Mouse (Mus musculus) olfactory bulb, adult 2 months (tissue): ENCODE measurements around the gene Zfp385c. TPM values are rescaled to one million over a fixed set of nuclear protein-coding genes. Genes with fewer than 3 reads are reported as not detected.
A peak's percentile ranks its signal among the peaks of the same experiment; 100 is the strongest.

Experiments used
- H3K27ac ChIP-seq: fragments of 200-500 bp; 2 replicates; pipeline ENCODE4 v1.5.1; 2012; ENCODE audit warnings: low read depth, low read length; ENCODE audit not compliant: insufficient read depth
- H3K4me1 ChIP-seq: fragments of 200-500 bp; 2 replicates; pipeline ENCODE4 v1.6.1; 2012; ENCODE audit warnings: low read length; ENCODE audit not compliant: control insufficient read depth, insufficient read depth
- H3K4me3 ChIP-seq: fragments of 200-500 bp; 2 replicates; pipeline ENCODE4 v1.5.1; 2012; ENCODE audit warnings: mild to moderate bottlenecking, low read depth, low read length, moderate library complexity; ENCODE audit not compliant: insufficient read depth
- CTCF ChIP-seq: fragments of 200-500 bp; IDR thresholded peaks from 2 replicates; pipeline ENCODE4 v1.5.1; 2012; ENCODE audit warnings: low read depth, mild to moderate bottlenecking, low read length, moderate library complexity; ENCODE audit not compliant: insufficient read depth
- POLR2A ChIP-seq: fragments of 200-500 bp; IDR thresholded peaks from 2 replicates; pipeline ENCODE4 v1.6.1; 2012; ENCODE audit warnings: mild to moderate bottlenecking, low read depth, low read length, moderate library complexity; ENCODE audit not compliant: insufficient read depth
- WGBS: fragments of 180-500 bp; shearing (Covaris S2); methylation state at CpG from one replicate; pipeline ENCODE4 v1.1.7; 2018; 5-methylcytosine and 5-hydroxymethylcytosine counted together
- polyA plus RNA-seq: library from polyadenylated mRNA; stranded (reverse); fragments of >200 nt; gene quantifications from 2 replicates; pipeline ENCODE4 v1.2.4, GENCODE M21; 2012; ENCODE audit warnings: low replicate concordance; ENCODE audit not compliant: missing spikeins, insufficient read depth, insufficient read length

The Zfp385c gene
- polyA plus RNA-seq, 1 experiment = not detected

DNA sequence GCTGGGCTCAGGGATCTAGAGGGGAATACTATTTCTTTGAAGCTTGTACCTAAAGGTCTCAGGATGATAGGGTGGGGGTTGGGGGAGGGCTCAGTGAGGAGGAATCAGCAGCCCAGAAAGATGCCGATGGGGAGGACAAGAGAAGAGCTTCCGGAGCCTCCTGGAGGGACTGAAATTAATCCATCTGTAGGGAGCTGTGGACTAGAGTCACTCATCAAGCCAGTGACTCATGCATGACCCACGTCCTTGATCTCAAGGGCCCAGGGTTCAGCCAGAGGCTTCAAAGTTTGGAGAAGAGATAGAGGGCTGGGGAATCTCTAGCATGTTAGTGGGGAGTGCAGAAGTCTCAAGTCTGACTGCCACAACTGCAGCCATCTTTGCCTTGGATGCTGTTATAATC, 40.5 kb downstream of the Zfp385c start:
- no peak overlapping the region for H3K27ac ChIP-seq
- TF ChIP-seq POLR2A = no peak
- TF ChIP-seq CTCF = no peak
- 30% methylated on average over 3 of the region's 3 CpGs for WGBS

GRCm38 (mm10) chr11:100651205-100651604, 41.0 kb downstream of the Zfp385c start:
- 28% methylated on average over 8 of the region's 8 CpGs for WGBS
- no peak overlapping the region for H3K27ac ChIP-seq
- H3K4me1 ChIP-seq = peaks cover 7% of the 10 kb centered on the region; the same call in 1 of the 2 replicates
- TF ChIP-seq CTCF = no peak
- TF ChIP-seq POLR2A = no peak
- H3K4me3 ChIP-seq = no peak overlapping the region

More for the DNA sequence above, 40.5 kb downstream of the Zfp385c start:
- peaks cover 12% of the 10 kb centered on the region for H3K4me1 ChIP-seq
- H3K4me3 ChIP-seq = no peak overlapping the region

DNA sequence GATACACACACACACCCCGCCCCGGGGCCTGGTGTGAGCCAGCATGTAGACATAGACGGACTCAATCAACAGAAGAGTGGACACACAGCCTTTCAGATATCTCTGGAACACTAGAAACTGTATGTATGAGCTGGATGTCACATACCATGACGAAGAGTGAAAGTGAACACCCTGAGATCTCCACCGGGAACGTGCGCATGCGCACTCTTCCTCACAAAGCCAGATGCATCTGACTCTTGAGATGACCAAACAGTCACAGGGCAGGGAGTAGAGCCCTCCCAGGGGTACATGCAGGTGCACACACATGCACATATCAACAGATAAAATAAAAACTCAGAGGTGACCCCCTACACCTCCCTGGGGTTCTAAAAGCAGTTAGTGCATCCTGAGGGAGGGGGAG, 43.9 kb downstream of the Zfp385c start:
- TF ChIP-seq CTCF (no peak), POLR2A (no peak)
- Histone ChIP-seq H3K4me3 (no peak overlapping the region), H3K4me1 (peaks cover 13% of the 10 kb centered on the region; the same call in 1 of the 2 replicates), H3K27ac (no peak overlapping the region)
- WGBS = 88% methylated on average over 8 of the region's 8 CpGs

DNA sequence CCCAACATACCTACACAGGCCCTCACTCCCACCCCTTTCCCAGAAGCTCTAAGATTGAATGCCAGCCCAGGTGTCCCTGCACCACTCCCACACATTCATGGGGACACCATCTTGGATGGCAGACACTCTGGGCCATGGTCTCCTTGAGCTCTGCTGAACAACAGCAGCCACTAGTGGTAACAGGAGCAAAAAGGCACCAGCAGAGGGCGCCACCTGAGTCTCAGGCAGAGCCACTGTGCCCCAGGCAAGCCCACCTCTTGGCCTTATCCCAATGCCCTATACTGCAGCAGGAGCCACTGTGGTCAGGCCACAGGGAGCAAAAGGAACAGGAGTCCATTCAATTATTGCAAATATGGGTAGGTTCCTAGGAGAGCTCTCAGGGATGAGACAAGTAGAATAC, 46.0 kb downstream of the Zfp385c start:
- whole genome bisulfite sequencing = 40% methylated on average over 1 of the region's 1 CpGs
- H3K4me1 ChIP-seq = peaks cover 11% of the 10 kb centered on the region; the same call in 1 of the 2 replicates
- TF ChIP-seq POLR2A = no peak
- TF ChIP-seq CTCF = no peak
- no peak overlapping the region for H3K4me3 ChIP-seq
- H3K27ac ChIP-seq = no peak overlapping the region

DNA sequence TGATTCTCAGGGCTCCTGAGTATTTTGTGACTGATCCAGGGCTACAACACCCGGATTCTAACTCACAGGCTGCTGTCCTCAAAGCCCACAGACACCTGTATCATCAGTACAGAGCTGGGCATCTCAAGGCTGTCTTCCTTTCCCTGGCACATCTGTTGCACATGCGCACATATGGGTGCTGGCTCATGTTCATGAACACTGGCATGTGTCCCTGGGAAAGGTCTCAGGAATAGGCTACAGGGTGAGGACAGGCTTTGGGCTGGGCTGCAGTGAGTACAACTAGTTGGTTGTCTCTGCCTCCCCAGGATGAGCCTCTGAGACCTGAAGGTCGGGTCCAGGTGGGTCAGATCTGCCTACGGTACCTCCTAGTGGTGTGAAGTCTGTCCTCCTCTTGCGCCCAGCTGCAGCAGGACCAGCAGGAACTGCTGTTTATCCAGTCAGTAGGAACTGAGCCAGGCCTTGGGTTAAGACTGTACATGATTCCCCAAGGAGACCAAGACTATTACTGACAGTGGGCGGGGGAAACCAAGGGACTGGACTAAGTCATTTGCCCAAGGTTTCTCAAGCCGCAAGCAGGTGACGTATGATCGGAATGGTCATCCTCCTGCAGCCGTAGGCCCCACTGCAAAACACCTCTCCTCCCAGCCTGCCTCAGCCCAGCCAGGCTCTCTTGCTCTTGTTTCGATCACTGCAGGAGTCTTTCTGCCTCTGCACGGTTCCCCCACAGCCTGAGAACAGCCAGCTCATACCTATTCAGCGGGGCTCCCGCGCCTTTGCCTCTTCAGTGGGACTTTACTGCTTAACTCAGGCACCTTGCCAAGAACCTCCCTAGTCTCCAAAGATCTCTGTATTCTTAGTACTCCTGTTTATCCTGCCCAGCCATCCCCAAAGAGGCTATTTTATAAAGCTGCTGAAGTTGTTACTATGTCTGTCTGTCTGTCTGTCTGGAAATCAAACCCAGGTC, 48.4 kb downstream of the Zfp385c start:
- H3K4me1 ChIP-seq = peaks cover 26% of the 10 kb centered on the region
- H3K27ac ChIP-seq = no peak overlapping the region
- H3K4me3 ChIP-seq = no peak overlapping the region
- TF ChIP-seq POLR2A = no peak
- TF ChIP-seq CTCF = no peak
- 57% methylated on average over 15 of the region's 15 CpGs for WGBS

GRCm38 (mm10) chr11:100640159-100640906, 51.9 kb downstream of the Zfp385c start:
- peak overlapping the region; percentile 51 for H3K4me3 ChIP-seq
- WGBS = 8% methylated on average over 52 of the region's 52 CpGs
- 0 out of 2 replicates have a peak overlapping the region, but pooled peaks have one; percentile 1 for H3K27ac ChIP-seq
- TF ChIP-seq CTCF (peak; percentile 42; the same call in 1 of the 2 replicates), POLR2A (peak; percentile 29; the same call in 1 of the 2 replicates)
- H3K4me1 ChIP-seq = peaks cover 22% of the 10 kb centered on the region

DNA sequence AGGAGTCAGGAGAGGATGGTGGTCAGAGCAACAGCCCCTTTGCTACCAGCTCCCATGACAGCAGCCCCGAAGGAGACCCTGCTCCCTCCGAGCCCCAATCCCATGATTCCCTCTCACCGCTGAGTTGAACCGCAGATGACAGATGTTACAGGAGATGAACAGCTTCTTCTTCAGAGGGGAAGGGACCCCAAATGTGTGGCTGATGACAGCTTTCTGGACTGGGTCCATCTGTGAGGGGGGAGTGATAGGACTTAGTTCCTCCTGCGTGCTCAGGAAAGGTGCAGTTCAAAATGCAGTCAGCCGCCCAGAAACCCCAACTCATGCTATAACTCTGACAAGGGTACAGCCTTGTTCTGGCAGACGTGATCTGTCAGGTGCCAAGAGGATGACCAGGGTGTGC, 57.7 kb downstream of the Zfp385c start:
- 77% methylated on average over 7 of the region's 7 CpGs for WGBS
- Histone ChIP-seq H3K4me1 (peaks cover under 1% of the 10 kb centered on the region; the same call in 1 of the 2 replicates), H3K27ac (no peak overlapping the region), H3K4me3 (no peak overlapping the region)
- no peak for TF ChIP-seq POLR2A
- no peak for TF ChIP-seq CTCF

DNA sequence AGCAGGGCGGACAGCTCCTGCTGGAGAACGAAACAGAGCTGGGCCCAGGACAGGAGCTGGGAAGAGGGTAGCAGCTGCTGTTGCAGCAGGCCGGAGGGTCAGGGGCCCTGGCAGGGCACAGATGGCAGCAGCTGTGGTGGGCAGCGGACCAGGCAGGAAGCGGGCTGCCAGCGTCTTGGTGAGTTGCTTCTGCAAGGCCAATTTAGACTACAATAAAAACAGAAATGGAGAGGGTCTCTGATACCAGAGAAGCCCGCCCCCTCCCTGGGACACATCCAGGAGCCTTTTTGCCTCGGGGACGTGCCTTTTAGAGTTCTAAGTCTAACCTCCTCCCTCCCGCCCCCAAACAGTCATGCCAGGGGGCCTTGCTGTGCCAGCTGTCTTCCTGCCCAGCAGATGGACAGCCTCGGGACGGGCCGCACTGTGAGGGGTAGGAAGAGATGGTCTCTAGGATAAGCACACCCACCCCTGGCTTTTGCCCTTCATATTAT, 63.3 kb downstream of the Zfp385c start:
- TF ChIP-seq CTCF = no peak
- no peak for TF ChIP-seq POLR2A
- H3K27ac ChIP-seq = no peak overlapping the region
- H3K4me3 ChIP-seq = no peak overlapping the region
- WGBS = 18% methylated on average over 13 of the region's 13 CpGs
- peaks cover 13% of the 10 kb centered on the region for H3K4me1 ChIP-seq

DNA sequence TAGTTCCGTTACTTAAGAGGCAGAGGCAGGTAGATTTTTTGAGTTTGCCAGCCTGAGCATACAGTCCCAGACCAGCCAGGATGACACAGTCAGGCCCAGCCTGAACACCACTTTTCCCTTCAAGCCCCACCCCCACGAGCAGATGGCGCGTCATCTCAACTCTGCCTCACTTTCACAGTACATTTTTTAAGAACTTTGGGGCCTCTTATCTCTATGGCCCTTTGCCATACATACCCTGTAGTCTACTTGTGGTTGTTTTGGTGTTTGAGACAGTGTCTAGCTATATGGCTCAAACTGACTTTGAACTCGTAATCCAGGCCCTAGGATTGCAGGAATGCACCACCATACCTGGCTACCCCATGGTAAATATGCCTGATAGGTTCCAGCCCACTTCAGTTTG, 64.2 kb downstream of the Zfp385c start:
- H3K27ac ChIP-seq = no peak overlapping the region
- TF ChIP-seq CTCF (no peak), POLR2A (no peak)
- WGBS = 89% methylated on average over 5 of the region's 5 CpGs
- peaks cover 16% of the 10 kb centered on the region for H3K4me1 ChIP-seq
- H3K4me3 ChIP-seq = no peak overlapping the region
